Mouse (Mus musculus) retina, embryonic 14.5 days (tissue): ENCODE results near the gene Hk2.
"Not testable (repeated sequence)": the region's sequence is repeated elsewhere in the genome, so short reads cannot be mapped to it uniquely, and the experiment has no call there.

ENCODE experiments used
- DNase-seq: peaks from one replicate; pipeline ENCODE4 v3.0.0-alpha.2; 2015; ENCODE audit warnings: low spot score

Hk2 gene

GRCm38 (mm10) chr6:82740269-82740668 lies 34.0 kb downstream of the Hk2 start:
- DNase-seq: peak; percentile 81

DNA sequence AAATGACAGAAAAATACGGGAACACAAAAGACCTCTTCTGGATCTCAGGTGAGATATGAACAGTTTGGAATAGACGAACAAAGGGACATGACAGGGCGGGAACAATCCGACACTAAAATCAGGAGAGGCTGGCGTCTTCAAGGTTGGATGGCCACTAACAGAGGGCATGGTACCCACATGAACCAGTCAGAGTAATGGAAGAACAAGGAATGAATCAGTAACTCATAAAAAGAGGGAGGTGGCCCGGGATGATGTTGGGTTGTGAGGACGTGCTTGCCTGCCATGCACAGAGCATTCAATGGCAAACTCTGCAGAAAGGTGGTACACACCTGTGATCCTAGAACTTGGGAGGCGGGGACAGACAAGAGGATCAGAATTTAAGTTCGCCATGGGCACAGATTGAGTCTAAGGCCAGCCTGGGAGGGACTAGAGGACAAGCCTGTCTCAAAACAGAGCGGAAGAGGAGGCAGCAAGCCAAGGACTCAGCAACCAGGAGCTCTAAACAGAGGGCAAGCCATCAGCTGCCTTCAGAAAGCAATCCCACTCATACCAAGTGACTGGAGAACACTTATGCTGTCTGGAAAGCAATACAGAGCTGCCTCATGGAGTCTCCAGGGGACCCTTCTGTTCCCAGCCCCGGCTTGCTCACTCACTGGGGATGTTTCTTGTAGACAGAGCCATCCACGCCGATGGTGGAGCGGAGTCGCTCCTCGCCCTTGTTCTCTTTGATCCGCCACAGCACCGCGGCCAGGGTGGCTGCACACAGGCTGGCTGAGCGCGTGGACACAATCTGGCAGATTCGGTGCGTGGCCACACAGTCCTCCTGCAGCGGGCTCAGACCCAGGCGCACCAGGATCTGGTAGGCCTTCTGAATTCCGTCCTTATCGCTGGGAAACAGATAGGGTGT lies 36.4 kb downstream of the Hk2 start:
- DNase-seq: no peak

- peak; percentile 44 for DNase-seq
Measured at GRCm38 (mm10) chr6:82736626-82737600, 37.3 kb downstream of the Hk2 start.

- DNase-seq: peak; percentile 31
Measured at GRCm38 (mm10) chr6:82735347-82735746, 38.9 kb downstream of the Hk2 start.

- DNase-seq: no peak
Measured at GRCm38 (mm10) chr6:82728635-82729034, 45.6 kb downstream of the Hk2 start.

GRCm38 (mm10) chr6:82727206-82727605 lies 47.0 kb downstream of the Hk2 start:
- no peak for DNase-seq

GRCm38 (mm10) chr6:82723321-82723720 lies 50.9 kb downstream of the Hk2 start:
- peak; percentile 22 for DNase-seq

DNA sequence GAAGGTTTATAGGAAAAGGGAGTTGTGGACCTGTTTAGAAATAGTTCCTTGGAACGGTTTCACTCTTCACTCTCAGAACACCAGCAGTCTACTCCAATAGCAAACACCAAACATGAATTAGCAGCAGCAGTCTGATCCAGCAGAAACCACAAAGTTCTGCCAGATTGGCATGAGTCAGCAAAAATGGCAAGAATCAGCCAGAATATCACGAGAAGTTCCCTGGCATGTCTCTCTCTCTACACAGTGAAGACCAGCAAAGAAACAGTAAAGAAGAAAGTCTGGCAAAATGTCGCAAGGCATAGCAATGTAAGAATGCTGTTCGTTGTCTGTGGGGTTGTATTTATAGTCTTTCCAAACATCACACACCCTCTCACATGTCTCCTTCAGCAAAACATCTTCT lies 58.1 kb downstream of the Hk2 start:
- no peak for DNase-seq

GRCm38 (mm10) chr6:82715653-82716052 lies 58.6 kb downstream of the Hk2 start:
- no peak for DNase-seq

- no peak for DNase-seq
Measured at GRCm38 (mm10) chr6:82715253-82715652, 59.0 kb downstream of the Hk2 start.

GRCm38 (mm10) chr6:82714841-82715240 lies 59.4 kb downstream of the Hk2 start:
- DNase-seq: no peak

DNA sequence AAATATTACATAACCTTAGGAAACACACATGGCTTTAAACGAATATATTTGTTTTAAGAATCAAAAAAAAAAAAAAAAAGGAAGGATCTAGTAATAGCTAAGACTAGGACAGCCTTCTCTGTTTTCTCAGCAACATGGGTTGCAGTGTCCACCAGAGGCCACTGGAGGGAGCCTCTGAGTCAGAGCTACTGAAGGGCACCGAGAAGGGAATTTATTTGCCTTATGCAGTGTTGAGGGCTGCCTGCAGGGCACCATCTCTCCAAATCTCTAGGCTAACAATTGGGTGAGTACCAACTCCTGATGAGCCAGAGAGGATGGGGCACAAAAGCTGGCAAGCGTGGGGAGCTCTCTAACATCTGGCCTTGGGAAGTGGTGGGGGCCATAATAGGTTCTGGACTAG lies 60.0 kb downstream of the Hk2 start:
- DNase-seq: peak; percentile 85

DNA sequence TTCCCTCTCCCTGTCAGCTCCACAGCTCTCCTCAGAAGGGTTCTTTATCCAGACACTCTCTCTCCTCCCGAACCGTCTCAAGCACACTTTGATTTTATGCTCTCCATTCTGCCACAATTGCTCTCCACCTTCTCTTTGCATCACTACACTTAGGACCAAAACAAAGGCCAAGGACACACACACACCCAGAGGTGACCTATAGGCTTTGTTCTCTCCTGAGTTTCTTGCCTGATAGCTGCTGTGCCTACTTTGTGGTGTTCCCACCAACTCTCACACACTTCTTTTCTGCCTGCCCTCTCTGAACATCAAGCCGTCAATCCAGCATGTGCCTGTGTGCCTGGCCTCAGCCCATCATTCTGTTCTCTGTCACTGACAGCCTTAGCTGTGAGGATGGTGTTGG lies 66.5 kb downstream of the Hk2 start:
- no peak for DNase-seq

DNA sequence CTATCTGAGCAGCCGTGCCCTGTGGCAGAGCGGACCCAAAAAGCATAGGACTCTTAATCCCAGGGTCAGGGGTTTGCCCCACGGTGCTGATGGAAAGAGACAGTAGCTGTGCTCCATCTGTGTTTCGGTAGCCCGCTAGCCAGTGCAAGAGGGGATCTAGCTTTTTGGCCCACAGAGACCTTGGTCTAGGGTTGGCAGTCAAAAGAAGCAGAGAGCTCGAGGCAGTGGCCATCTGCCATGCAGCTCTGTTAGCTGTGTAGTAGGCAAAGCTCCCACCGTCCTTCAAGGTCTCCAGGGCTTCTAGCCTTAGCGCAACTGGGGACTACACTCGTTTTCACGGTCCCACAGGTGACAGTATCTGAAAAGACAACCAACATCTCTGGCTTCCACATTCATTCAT lies 67.0 kb downstream of the Hk2 start:
- DNase-seq: no peak

GRCm38 (mm10) chr6:82705221-82705620 lies 69.0 kb downstream of the Hk2 start, which contains the start of gene Pole4:
Gene Pole4, minus strand, starts transcription at chr6:82705365.
- DNase-seq: no peak

- no peak for DNase-seq
Measured at GRCm38 (mm10) chr6:82703710-82704109, 70.5 kb downstream of the Hk2 start.

DNA sequence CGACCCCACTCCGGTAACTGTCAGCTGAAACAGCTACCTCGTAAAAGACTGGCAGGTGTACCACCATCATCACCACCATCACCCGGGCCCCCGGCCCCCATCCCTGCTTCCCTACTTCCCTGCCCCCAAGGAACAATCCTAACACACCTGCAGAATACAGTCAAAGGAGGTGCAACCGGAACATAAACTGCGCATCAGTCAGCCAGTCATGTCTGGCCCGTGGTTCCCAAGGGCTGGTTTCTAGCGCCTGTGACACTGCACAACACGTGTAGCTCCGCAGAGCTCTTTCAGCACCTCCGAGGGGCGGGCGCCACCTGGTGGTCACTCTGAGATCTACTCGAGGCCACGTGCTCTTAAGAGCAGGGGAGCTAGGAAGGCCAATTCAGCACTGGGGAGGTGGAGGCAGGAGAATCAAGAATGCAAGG lies 71.6 kb downstream of the Hk2 start:
- peak; percentile 91 for DNase-seq

- no peak for DNase-seq
Measured at GRCm38 (mm10) chr6:82701296-82701695, 73.0 kb downstream of the Hk2 start.

GRCm38 (mm10) chr6:82699831-82700230 lies 74.4 kb downstream of the Hk2 start:
- DNase-seq: peak; percentile 68

GRCm38 (mm10) chr6:82696736-82697135 lies 77.5 kb downstream of the Hk2 start:
- no peak for DNase-seq

DNA sequence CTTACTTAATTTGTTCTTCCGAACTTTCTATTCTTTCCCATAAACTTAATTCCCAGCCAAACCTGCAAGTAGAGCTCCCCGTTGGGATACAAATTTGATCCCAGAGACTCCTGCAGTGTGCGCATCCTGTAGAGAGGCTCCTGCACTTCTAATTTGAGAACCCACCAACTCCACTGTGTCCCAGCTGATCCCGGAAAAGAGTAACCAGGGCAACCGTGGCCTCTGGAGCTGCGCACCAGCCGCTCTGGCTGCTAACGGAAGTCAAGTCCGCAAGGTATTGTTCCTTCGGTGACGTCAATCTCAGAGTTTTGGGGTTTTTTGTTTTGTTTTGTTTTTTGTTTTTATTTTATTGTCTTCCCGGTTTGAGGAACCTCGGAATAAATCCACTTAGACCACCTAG lies 79.6 kb downstream of the Hk2 start:
- no peak for DNase-seq

- no peak for DNase-seq
Measured at GRCm38 (mm10) chr6:82689474-82689873, 84.8 kb downstream of the Hk2 start.

DNA sequence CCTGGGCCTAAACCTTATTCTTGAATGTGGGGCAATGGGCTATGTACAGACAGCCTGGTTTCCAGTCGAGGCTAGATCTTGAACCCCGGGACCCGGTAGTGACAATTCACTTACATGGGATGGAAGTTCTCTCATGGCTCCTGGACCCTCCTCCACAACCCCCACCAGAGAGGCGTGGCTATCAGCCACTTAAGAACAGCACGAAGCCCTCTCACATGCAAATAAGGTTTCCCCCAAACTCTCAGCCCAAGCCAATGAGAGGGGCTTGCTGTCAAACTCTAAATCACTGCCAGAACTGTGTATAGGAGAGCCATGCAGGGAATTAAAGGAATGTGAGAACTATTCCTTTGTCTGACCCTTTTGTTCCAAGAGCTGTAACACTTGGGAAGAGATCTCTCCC lies 85.7 kb downstream of the Hk2 start:
- not testable (repeated sequence) for DNase-seq
